Mouse (Mus musculus) small intestine, adult 2 months (tissue): ENCODE data around the gene Sptbn4.

Experiments
- CTCF ChIP-seq: fragments of 200-500 bp; IDR thresholded peaks from 2 replicates; pipeline ENCODE4 v1.5.1; 2012; ENCODE audit warnings: low read depth, mild to moderate bottlenecking, control low read depth, inconsistent platforms, low read length, moderate library complexity, mixed read lengths; ENCODE audit not compliant: insufficient replicate concordance, insufficient read length; ENCODE audit errors: extremely low read depth
- POLR2A ChIP-seq: fragments of 200-500 bp; IDR thresholded peaks from 2 replicates; pipeline ENCODE4 v1.6.1; 2012; ENCODE audit warnings: low read depth, mild to moderate bottlenecking, control low read depth, inconsistent platforms, low read length, moderate library complexity

GRCm38 (mm10) chr7:27433349-27433748, 14.1 kb downstream of the Sptbn4 start:
- TF ChIP-seq CTCF, result no peak
- TF ChIP-seq POLR2A, result no peak
